Mouse (Mus musculus) liver (tissue): ENCODE results near the gene Vamp4.
A peak's percentile ranks its signal among the peaks of the same experiment; 100 is the strongest.

Experiments
- DNase-seq: peaks from one replicate; pipeline ENCODE4 v3.0.0-alpha.2; 2020; ENCODE audit warnings: mixed read lengths

The Vamp4 gene

GRCm38 (mm10) chr1:162570260-162570748, at the start of gene Vamp4:
TSS of gene Vamp4 (plus strand) at chr1:162570515.
- peak; percentile 93 for DNase-seq

DNA sequence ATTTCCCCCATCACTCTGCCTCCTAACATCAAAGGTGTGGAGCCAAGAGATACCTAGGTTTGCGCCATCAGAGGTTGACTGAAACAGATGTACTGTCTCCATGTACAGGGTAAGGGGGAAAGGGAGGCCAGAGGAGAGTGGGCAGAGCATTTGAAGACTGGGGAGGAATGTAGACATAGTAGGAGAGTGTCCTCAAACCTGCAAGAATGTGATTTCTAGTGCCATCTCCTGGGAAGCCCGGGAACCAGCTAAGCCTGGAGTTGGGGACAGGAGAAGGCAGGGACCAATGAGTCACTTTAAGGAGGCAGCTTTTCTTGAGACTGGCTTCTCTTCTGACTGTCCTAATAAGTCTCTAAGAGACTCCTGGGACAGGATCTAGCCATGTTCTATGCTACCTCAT, 40.7 kb upstream of the Vamp4 start:
- no peak for DNase-seq

DNA sequence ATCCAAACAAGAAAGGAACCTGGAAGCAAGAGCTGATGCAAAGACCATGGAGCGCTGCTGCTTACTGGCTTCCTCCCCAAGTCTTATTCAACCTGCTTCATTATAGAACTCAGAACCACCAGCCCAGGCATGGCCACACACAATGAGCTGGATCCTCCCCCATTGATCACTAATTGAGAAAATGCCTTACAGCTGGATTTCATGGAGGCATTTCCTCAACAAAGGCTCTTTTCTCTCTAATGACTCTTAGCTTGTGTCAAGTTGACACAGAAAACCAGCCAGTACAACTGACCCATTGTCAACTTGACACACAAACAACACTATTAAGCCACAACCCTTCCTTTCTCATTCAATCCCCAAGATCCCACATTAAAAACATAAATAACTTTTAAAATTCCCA, 39.6 kb upstream of the Vamp4 start:
- DNase-seq: no peak

DNA sequence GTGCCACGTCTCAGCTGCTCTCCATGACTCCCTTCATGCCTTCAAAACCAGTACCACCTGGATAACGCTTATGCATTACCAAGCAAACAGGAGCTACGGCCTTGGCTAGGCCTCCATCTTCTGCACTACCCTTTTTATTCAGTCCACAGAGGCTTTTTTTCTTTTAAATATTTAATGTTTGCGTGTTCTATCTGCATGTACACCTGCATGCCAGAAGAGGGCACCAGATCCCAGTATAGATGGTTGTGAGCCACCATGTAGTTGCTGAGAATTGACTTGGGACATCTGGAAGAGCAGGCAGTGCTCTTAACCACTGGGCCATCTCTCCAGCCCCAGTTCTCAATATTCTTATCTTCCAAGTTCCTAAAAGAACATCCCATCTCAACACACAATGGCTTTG, 38.7 kb upstream of the Vamp4 start:
- no peak for DNase-seq

DNA sequence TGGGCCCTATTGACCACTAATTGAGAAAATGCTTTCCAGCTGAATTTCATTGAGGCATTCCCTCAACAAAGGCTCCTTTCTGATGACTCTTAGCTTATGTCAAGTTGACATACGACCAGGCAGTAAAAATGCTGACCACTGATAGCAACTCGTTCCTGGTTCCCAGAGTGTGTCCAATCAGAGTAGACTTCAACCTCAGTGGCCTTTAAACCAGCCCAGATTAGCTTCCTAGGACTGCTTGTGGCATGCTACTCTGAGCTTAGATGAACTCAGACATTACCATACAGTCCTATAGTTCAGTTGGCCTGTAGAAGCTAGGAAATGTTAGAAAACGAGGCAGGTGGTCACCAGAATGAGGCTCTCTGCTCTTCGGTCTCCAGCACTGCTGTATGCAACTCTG, 38.0 kb upstream of the Vamp4 start:
- no peak for DNase-seq

DNA sequence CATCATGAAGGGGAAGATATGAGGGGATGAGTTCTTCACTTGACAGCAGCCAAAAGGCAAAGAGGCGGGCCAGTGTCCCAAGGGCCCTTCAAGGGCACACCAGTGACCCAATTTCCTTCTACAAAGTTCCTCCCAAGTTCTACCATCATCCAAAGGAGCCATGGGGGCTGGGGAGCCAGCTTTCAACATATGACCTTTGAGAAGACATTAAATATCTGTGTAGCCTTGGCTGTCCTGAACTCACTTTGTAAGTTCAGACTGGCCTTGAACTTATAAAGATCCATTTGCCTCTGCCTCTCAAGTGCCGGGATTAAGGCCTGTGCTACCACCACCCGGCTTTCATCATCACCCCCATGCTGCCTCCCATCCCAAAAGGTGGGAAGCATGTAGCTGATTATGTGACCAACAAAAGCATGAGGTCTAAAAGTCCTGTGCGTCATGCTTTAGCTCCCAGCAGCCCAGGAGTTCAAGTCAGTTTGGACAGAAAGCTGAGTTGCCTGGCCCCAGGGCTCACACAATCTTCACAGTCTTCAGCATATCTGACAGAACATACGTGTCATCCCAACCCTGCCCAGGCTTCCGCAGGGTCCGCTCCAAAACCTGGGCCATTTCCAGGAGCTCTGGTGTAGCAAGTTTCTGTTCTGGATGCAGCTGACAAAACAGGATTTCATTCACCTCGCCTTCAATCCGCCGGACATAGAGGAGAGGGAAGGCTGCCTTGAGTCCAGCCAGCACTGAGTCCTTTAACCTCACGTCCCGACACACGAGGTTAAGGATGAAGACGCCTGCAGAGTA, 36.4 kb upstream of the Vamp4 start:
- DNase-seq: no peak

- no peak for DNase-seq
These were observed 27.1 kb upstream of the Vamp4 start for GRCm38 (mm10) chr1:162543231-162543630.

- no peak for DNase-seq
These were observed 22.7 kb upstream of the Vamp4 start for GRCm38 (mm10) chr1:162547607-162548006.

- peak; percentile 97 for DNase-seq
These were observed 22.0 kb upstream of the Vamp4 start, which contains the start of gene Mettl13 for GRCm38 (mm10) chr1:162548016-162548916. TSS of gene Mettl13 (minus strand) at chr1:162548551.

DNA sequence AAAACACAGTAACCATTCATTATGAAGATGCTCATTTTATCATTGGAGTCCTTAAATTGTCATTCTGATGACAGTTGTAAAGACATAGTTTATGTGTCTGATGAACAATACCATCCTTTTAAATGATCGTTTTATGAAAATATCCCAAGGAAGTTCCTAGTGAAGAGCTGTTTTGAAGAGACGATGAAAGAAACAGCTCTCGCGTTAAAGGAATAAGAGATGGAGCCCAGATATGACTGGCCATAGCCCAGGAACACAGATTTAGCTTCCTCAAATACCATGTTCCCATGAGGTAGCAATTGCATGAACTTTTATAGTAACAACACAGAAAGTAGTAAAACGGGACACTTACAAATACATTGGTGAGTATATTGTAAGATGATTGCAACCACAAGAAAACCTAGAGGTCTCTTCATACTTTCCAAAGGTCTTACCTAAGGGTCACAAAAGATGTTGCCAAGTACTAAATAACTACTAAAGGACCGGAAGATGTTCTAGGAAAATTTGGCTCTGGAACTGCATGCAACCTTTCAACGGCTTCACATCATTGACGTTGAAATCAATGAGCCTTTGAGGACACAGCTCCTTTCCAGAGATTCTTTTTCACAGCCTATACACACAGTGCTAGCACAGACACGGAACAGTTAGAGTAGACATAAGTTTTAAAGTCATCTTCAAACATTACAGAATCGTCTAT, 21.2 kb upstream of the Vamp4 start:
- DNase-seq: no peak

DNA sequence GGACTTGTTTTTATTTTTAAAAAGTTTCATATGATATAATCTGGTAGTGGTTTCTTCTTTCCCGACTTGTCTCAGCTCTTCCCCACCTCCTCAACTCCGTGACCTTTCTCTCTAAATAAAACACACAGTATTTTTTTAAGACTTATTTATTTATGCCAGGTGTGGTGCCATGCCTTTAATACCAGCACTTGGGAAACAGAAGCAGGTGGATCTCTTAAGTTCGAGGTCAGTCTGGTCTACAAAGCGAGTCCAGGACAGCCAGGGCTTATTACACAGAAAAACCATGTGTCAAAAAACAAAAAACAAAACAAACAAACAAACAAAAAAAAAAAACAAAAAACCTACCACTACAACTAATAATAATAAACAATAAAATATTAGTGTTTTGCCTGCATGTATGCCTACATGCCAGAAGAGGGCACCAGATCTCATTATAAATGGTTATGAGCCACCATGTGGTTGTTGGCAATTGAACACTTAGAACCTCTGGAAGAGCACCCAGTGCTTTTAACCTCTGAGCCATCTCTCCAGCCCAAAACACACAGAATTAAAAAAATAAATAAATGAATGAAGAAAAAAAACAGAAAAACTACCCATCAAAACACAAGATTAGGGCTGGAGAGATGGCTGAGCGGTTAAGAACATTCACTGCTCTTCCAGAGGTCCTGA, 20.6 kb upstream of the Vamp4 start:
- no peak for DNase-seq

DNA sequence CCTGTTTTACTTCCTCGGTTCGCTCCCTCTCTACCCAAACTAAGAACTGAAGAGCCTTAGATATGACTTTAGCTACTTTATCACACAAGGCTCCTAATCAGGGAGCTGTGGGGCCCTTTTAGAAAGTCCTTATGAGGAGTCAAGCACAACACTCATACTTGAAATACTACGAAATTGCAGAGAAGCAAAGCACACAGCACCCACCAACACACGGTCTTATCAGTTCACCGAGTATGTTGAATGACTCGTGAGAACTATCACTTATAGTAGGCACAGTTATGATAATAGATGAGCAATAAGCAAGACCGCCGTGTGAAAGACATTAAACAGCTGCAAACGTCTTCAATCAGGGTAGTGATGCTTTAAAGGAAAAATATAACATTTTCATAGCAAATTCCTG, 17.4 kb upstream of the Vamp4 start:
- no peak for DNase-seq

GRCm38 (mm10) chr1:162554193-162554592, 16.1 kb upstream of the Vamp4 start:
- no peak for DNase-seq

DNA sequence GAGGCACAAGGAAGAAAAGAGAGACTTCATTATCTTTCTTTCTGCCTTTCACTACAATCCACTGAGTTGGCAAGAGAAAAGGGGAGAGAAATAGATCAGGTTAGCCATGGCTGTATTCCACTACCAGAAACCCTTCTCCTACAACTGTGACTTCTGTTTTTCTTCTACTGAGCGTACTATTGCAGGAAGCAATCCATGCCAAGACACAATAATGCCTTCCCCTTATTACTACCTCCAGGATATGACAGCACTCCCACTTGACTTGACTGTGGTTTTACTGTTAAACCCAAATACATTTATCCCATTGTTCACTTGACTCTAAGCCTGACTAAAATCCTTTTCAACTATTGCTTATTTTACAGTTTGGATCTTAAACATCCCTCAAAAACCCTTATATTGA, 7.1 kb upstream of the Vamp4 start:
- DNase-seq: no peak

DNA sequence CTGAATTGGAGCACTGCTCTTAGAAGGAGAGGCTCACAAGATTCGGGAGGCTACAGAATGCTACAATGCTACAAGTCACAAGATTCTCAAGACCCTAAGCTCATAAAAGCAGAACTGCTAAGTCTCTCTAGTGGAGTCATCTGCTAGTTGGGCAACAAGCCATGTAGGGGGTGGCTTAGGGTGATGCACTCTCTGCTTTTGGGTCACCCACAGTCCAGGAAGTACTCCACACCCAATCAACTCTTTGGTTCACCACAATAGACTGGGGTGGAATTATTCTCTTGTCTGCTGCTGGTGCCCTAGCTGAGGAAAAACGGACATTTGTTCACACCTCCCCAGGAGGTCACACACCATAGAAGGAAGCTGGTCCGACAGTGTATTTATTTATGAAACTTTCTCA, 5.3 kb upstream of the Vamp4 start:
- no peak for DNase-seq

DNA sequence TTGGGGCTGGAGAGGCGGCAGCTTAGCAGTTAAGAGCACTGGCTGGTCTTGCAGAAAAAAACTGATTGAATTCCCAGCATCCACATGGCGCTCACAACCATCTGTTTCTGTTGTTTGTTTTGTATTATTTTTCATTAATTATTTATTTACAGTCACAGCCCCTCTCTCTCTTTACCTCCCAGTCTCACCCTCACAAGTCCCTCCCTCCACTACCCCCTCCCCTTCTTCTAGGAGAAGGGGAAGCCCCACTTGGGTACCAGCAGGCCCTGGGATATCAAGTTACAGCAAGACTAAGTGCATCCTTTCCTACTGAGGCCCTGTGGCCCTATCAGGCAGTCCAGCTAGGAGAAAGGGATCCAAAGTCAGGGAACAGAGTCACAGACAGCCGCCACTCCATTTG, 3.0 kb upstream of the Vamp4 start:
- DNase-seq: no peak

- DNase-seq: no peak
These were observed 751 bp downstream of the Vamp4 start for GRCm38 (mm10) chr1:162570931-162571601.

- no peak for DNase-seq
These were observed 4.8 kb downstream of the Vamp4 start for GRCm38 (mm10) chr1:162575098-162575497.

DNA sequence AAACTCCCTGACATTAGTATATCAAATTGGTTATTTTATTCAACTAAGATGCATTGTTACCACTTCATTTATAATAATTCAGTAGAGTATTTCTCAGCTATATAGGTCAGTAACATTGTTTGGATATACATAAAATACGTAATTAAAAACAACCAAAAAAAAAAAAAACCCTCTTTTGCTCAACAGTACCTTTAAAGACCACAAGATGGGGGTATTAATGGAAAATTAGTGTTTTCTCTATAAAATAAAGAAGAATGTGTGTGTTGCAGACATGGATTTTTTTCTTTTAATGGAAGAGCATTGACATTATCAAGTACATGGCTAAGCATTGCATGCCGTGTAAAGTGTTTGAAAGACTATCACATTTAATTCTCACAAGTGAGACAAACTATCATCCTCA, 12.6 kb downstream of the Vamp4 start:
- DNase-seq: no peak

- DNase-seq: no peak
These were observed 16.0 kb downstream of the Vamp4 start for GRCm38 (mm10) chr1:162586282-162586681.

- DNase-seq: no peak
These were observed 18.3 kb downstream of the Vamp4 start for GRCm38 (mm10) chr1:162588606-162589005.

GRCm38 (mm10) chr1:162589443-162589842, 19.1 kb downstream of the Vamp4 start:
- peak; percentile 29 for DNase-seq
